Mouse (Mus musculus): ENCODE results near the gene Hic1.
"Not testable (repeated sequence)": the region's sequence is repeated elsewhere in the genome, so short reads cannot be mapped to it uniquely, and the experiment has no call there.

The Hic1 gene

DNA sequence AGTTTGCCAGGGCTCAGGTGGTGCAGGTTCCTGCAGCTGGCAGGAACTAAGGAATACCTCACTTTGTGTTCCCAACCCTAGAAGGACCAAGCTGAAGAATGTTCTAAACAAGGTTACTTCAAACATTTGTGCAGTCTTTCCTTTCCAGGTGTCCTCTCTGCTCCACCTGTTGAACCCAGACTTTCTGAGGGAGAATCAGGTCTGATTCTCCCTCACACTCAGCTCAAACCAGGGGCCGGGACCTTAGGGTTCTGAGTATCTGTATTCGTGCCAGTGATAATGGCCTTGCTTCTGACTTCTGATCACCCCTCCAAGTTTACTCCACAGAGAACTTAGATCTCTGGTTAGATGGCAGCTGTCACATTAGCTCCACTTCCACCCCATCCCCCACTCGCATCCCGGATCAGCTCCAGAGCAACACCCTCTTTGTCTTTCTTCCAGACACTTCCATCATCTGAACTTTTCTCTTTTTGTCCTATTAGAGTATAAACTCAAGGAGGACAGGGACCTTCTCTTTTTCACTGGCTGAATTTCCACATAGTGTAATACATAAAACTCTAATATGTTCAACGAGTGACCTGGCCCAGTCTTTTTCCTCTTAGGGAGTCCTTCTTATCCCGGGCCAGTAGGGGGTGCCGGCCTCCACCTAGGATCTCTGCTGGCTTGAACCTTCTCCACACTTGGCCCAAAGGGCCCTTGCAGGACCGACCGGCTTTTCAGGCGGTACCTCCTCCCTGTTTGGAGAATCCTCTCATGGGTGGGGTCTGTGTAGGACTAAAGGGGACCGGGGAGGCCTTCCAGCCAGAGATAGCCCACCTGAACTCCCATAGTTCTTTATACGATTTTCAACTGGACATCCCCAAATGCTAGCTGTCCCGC lies 23.3 kb upstream of the Hic1 start:
- peak; percentile 90 to 94 for DNase-seq

DNA sequence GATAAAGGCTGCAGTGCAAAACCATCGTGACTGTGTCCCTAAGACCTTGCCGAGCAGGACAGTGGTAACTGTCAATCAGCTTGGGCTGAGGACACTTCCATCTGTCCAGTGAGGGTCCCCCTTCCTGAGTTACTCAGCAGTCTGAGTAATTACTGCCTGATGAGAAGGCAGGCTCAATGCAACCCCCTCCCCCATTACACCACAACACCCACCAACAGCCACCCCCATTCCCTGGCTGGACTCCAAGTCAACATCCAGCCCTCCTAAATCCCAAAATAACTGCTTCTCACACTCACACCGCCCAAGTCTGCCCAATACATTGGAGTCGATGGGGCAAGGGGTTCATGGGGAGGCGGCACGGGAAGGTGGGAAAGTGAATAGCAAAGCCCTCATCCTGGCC lies 22.5 kb upstream of the Hic1 start:
- peak in 1 of 2 experiments; percentile 45 for DNase-seq

GRCm38 (mm10) chr11:75190905-75191441 lies 21.7 kb upstream of the Hic1 start, which contains the start of gene Dph1:
Dph1 (minus strand) TSS chr11:75191241.
- peak in 1 of 2 experiments; percentile 17 for DNase-seq

- peak; percentile 82 to 91 for DNase-seq
Observed at GRCm38 (mm10) chr11:75190371-75190724, 21.0 kb upstream of the Hic1 start.

- DNase-seq, result peak in 1 of 2 experiments; percentile 17
Observed at GRCm38 (mm10) chr11:75189713-75190370, 20.5 kb upstream of the Hic1 start.

DNA sequence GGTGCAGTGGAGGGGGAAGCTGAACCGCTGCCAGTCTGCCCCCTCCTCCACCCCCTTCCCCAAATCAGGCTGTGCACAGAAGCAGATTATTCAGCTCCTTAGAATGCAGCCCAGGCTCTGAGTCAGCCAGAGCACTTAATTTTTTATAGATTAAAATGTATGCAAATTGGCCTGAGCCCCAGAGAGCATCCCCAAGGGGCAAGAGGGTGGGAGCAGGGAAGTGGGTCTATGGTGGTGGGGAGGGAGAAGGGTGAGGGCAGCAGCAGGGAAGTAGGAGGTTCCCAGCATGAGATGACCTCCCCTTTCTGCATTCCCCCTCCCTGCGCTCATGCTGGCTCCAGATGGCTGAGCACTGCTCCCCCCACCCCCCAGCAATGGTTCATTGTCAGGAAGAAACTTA lies 15.7 kb upstream of the Hic1 start:
- DNase-seq, result no peak

DNA sequence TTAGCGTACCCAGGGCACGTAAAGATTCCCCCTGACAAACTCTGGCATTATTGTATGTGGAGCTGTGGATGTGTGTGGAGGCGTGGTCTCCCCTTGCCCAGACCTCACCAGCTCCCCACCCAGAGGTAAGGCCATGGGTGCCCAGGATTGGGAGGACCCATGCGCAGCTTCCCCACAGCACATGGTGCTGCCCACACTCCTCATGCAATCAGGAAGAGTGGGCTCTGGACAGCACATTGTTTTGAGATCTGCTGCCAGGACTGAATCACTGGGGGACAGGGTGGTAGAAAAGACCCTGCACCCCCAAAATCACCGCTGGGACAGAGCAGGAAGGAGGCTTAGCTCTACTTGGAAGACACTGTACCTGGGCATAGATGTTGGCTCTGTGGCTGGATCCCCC lies 15.3 kb upstream of the Hic1 start:
- no peak for DNase-seq

GRCm38 (mm10) chr11:75183917-75184570 lies 14.7 kb upstream of the Hic1 start:
- DNase-seq, result no peak

DNA sequence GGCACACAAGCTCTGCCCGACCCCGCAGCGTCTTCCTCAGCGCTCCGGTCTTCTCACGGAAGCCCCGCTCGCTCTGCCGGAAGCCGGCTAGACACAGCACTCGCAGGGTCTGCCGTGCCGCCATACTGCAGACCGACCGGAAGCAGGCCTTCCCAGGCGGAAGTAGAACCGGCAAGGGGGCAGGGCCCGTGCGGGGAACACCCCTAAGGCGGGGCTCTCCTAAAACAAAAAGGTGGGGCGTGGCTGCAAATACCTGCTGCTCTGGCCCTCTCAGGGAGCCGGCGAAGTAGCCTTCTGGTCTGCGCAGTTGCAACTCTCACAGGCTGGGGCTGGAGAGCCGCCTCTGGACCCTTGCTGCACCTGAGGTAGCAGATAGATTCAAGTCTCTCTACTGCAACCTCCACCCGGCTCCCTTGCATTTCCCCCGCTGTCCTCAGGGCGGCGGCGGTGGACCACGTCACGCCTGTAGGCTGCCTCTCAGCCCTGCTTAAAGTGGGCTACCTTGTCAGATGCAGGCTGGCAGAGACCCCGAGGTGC lies 9.4 kb upstream of the Hic1 start, which contains the start of gene Ovca2:
Ovca2 (minus strand) TSS at position 164 of the 537 bp plus-strand sequence.
- DNase-seq, result peak; percentile 92

- DNase-seq, result no peak
Observed at GRCm38 (mm10) chr11:75178011-75178410, 8.7 kb upstream of the Hic1 start.

- not testable (repeated sequence) for DNase-seq
Observed at GRCm38 (mm10) chr11:75174574-75174973, 5.3 kb upstream of the Hic1 start.

DNA sequence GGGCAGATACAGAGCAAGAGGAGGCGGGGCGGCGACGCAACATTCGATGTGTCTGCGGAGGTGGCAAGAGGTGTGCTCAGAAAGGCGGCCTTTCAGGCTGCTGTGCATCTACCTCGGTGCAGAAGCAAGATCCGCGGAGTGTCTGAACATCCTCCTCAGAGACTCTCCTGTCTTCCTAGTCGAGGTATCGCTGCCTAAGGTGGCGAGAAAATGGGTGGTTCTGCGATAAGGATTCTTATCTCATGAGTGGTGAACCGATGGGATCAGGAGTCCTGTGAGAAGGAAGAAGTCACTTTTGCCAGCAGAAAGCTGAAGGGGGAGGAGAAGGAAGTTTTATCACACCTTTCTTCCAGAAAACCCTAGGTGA lies 4.5 kb upstream of the Hic1 start:
- DNase-seq, result no peak

DNA sequence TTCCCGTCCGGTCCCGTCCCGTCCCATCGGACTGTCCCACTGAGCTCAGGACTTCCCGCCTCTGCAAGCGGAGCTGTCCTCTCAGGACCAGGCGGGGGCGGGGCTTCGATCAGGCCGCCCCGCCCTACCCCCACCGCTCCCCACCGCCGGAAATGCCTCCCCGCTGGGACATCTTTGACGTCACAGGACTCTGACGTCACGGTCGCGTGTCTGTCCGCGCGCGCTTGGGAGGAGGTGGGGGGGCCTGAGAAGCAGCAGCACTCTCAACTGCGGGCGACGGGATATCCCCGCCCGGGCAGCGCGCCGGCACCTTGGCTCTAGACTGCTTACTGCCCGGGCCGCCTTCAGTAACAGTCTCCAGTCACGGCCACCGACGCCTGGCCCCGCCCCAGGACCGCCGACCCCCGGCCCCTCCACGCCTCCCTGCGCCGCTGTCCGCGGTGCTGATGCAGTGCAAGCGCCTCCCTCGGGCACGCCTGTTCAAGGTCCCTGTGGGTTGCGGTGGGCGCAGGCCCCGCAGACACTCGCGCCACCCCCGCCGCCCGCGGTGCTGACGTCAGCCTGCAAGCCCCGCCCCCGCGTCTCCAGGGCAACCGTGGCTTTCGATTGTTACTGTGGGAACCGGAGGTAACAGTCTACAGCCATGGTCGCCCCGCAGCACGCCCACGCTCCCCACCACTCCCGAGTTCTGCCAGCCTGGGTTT lies 3.9 kb upstream of the Hic1 start:
- peak; percentile 92 to 94 for DNase-seq

GRCm38 (mm10) chr11:75172151-75173094 lies 3.1 kb upstream of the Hic1 start:
- peak; percentile 42 to 69 for DNase-seq

GRCm38 (mm10) chr11:75171186-75171865 lies 2.0 kb upstream of the Hic1 start:
- DNase-seq, result peak in 1 of 2 experiments; percentile 56

GRCm38 (mm10) chr11:75170136-75170751 lies 925 bp upstream of the Hic1 start:
- DNase-seq, result peak; percentile 98

- peak; percentile 84 to 90 for DNase-seq
Observed at GRCm38 (mm10) chr11:75168590-75169361, 543 bp downstream of the Hic1 start.

DNA sequence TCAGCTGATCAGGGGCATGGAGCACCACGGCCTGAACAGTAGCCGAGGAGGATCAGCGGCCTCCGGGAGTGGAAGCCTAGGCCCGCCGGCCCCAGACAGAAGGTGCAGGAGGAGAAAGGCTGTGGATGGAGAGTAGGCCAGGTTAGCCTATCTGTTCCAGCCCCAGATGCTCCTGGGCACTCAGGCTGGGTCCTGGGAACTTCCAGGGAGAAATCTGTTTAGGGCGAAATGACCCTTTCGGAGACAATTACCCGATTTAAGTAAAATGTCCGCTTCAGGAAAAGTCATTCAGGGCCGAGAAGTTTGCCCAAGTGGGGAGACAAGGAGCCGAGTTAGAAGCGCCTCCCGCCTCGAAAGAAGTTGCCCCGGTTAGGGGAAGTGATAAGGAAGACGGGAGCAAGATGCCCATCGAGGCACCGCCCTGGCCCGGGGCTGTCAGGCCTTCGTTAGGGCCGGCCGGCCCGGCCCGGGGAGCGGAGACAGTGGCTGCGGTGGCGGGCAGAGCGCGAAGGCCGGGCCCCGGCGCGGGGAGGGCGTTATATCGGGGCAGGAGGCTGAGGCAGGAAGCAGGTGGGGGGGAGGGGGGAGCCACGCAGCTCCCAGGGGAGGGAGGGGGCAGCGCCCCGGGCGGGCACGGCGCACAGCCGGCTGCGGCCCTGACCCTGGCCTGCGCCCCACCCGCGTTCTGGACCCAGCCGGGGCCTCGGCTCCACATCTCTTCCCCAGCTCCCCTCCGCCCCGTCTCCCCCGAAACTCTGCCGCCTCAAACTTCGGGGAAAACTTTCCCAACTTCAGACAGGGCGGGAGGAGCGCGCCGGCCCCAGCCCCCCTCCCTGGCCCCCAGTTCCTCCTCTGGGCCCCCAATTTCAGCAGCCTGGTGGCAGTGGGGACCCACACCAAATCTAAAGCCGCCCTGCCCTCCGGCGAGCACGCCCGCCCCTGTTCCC lies 1.4 kb downstream of the Hic1 start:
- DNase-seq, result peak in 1 of 2 experiments; percentile 48

Data from cerebellum, postnatal 25 days (tissue).